Mouse (Mus musculus): ENCODE results near the gene Aacs.

GRCm38 (mm10) chr5:125520930-125521590 is 45.4 kb downstream of the Aacs start:
- TF ChIP-seq POLR2A (IDR thresholded peaks at IDR 0.05; ENCODE audit: control insufficient read depth, extremely low read depth, insufficient read depth, low read length, poor library complexity) (no peak), CTCF (IDR thresholded peaks at IDR 0.05; ENCODE audit: borderline replicate concordance, control insufficient read depth, extremely low read depth, insufficient read depth, low read length, poor library complexity) (no peak)
